Mouse (Mus musculus): Measurements from ENCODE around the gene Sdk2. TPM values are rescaled to one million over a fixed set of nuclear protein-coding genes. Genes with fewer than 3 reads are reported as not detected.

Sdk2 gene
- total RNA-seq, 2 experiments from 2014 or later, result 2.0 to 2.2 TPM

GRCm38 (mm10) chr11:114000051-114000450 lies 66.8 kb downstream of the Sdk2 start:
- intact Hi-C loops (cut with DNase I), result no loop called here
- no peak for DNase-seq

DNA sequence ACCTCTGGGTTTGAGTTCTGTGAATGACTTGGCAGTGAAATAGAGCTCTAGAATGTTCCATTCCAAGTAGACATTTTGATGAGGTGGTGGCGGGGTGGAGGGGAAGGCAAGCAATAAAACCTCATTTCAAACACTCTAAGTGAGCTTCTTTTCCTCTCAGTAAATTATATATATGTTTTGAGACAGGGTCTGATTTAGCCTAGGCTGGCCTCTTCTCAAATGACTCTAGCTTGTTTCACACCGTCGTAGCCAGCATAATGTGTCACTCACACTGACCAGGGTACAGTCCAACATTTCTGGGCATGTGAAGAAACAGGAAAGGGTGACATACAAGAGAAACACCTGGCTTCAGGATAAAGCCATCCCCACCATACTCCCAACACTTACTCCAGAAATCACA lies 68.1 kb downstream of the Sdk2 start:
- intact Hi-C loops (cut with DNase I), result no loop called here
- no peak for DNase-seq

- intact Hi-C loops (cut with DNase I), result no loop called here
- no peak for DNase-seq
Observed at GRCm38 (mm10) chr11:113993921-113994320, 72.9 kb downstream of the Sdk2 start.

- DNase-seq, result no peak
- intact Hi-C loops (cut with DNase I), result no loop called here
Observed at GRCm38 (mm10) chr11:113992894-113993293, 74.0 kb downstream of the Sdk2 start.

- intact Hi-C loops (cut with DNase I), result no loop called here
- DNase-seq, result no peak
Observed at GRCm38 (mm10) chr11:113991886-113992285, 75.0 kb downstream of the Sdk2 start.

DNA sequence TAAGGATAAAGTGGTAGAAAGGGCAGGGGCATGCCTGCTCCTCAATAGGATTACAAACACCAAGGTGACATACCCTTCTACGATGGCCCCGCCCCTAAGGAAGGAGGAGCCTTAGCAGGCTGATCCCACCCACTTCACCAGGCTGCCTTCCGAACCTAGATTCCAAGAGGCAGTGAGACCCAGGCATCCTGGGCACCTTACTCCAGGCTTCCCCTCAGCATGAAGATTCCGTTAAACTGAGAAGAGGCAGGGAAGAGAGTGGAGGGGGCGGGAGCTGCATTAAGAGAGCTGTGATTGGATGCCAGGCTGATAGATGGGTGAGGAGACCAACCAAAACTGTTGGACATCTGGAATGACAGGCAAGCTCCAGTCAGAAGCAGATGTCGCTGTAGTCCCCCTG lies 76.4 kb downstream of the Sdk2 start:
- DNase-seq, result peak; percentile 34 to 53
- intact Hi-C loops (cut with DNase I), result no loop called here

GRCm38 (mm10) chr11:113990065-113990464 lies 76.8 kb downstream of the Sdk2 start:
- intact Hi-C loops (cut with DNase I), result no loop called here
- no peak for DNase-seq

DNA sequence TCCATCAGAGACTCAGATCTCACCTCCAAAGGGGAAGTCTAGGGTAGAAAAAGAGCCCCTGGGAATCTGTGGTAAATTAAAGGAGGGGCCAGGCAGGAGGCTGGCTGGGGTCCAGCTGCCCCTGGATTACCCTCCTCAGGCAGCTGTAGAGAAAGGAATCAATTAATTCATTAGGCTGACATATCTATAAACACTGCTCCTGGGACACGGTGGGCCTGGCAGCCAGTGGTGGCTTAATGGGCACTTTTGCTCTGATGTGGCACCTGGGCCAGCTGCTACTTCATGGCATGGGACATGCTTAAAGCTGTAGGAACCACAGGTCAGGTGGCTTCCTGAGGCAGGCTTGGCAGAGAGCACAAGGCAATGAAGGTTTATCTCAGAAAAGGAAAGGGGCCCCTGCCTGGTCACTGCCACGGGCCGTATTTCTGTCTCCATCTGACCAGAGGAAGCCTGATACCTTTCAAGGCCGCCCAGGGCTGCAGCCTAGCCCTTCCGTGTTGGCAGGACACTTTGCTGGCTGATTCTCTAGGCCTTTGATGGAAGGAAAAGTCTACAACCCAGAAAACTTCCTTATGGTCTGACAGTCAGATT lies 80.9 kb downstream of the Sdk2 start:
- intact Hi-C loops (cut with DNase I), result no loop called here
- DNase-seq, result no peak

DNA sequence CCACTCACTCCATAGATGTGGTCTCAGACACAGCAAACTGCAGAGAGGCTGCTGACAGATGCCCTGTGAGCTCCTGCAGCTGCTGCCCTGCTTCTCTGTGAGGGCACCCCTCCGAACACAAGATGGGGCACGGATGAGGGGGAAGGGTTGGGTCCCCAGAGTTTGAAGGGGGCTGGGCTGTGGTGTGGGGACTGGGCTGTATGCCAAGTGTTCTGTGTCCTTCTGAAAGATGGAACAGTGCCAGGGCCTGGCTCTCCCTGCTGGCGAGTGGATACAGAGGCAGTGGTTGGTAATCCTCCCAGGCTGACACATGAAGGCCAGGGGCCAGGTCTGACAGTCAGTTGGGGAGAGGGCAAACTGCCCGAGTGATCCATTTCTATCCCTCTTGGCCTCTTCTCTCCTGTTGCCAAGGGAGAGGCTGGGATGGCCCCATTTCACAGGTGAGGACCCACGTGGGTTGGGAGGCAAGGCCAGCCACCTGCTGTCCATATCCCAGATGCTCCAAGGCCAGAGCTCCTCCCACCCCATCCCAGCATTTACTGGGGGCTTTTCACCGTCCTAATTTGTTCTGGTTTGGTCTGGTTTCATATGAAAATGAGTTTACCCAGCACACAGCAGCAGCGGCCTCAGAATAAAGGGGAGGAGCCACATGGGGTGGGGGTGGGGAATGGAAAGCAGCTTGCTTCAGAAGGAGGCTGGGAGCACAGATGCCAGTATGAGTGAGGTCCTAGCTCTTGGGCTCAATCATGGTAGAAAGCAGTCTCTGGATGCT lies 84.9 kb downstream of the Sdk2 start:
- no peak for DNase-seq
- intact Hi-C loops (cut with DNase I), result no loop called here

- intact Hi-C loops (cut with DNase I), result no loop called here
- DNase-seq, result no peak
Observed at GRCm38 (mm10) chr11:113981088-113981487, 85.8 kb downstream of the Sdk2 start.

- no peak for DNase-seq
- intact Hi-C loops (cut with DNase I), result no loop called here
Observed at GRCm38 (mm10) chr11:113978318-113978717, 88.5 kb downstream of the Sdk2 start.

DNA sequence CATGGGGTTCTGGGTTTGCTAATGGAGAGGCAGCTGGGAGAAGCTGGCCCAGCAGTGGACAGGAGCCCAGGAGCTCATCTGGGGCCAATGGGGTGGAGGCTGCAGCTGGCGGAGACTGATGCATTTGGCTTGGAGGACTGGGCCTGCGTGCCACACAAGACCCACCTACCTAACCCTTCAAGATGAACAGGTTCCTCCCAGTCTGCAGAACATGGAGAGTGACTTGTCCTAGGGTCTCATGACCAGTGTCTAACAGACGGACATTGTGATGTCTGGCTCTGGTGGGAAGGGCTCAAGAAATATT lies 91.2 kb downstream of the Sdk2 start:
- DNase-seq, result peak; percentile 14 to 31

GRCm38 (mm10) chr11:113974876-113975666 lies 91.8 kb downstream of the Sdk2 start:
- intact Hi-C loops (cut with DNase I), result no loop called here
- DNase-seq, result no peak

More for the DNA sequence above, 91.2 kb downstream of the Sdk2 start:
- intact Hi-C loops (cut with DNase I), result no loop called here

- DNase-seq, result peak; percentile 30 to 43
Observed at GRCm38 (mm10) chr11:113972517-113972872, 94.4 kb downstream of the Sdk2 start.

GRCm38 (mm10) chr11:113971609-113972516 lies 95.0 kb downstream of the Sdk2 start:
- no peak for DNase-seq
- intact Hi-C loops (cut with DNase I), result no loop called here

More at GRCm38 (mm10) chr11:113972517-113972872, 94.4 kb downstream of the Sdk2 start:
- intact Hi-C loops (cut with DNase I), result no loop called here

DNA sequence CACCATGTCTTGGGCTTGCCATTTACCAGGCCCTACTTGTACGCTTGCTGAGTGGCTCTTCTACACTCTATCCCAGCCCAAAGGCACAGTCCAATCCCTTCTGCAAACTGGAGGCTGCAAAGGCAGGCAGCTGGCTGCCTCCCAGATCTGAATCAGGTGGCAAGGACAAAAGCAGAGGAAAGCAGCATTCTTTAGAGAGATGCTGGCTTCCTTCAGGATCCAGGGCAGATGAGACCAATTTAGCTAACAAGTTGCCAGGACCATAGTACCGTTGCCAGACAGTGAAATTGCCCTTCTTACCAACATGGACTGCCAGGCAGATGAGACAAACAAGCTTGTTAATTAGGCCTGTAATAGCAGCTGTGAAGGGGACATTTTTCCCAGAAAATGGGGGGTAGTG lies 96.8 kb downstream of the Sdk2 start:
- DNase-seq, result no peak
- intact Hi-C loops (cut with DNase I), result no loop called here

GRCm38 (mm10) chr11:113965214-113965613 lies 101.6 kb downstream of the Sdk2 start:
- DNase-seq, result no peak

GRCm38 (mm10) chr11:113962751-113963150 lies 104.1 kb downstream of the Sdk2 start:
- intact Hi-C loops (cut with DNase I), result no loop called here
- DNase-seq, result no peak

More at GRCm38 (mm10) chr11:113965214-113965613, 101.6 kb downstream of the Sdk2 start:
- intact Hi-C loops (cut with DNase I), result no loop called here

- no peak for DNase-seq
- intact Hi-C loops (cut with DNase I), result no loop called here
Observed at GRCm38 (mm10) chr11:113951616-113951988, 115.2 kb downstream of the Sdk2 start.

- no peak for DNase-seq
- intact Hi-C loops (cut with DNase I), result no loop called here
Observed at GRCm38 (mm10) chr11:113950904-113951615, 115.8 kb downstream of the Sdk2 start.
